In the genomic region with DNA sequence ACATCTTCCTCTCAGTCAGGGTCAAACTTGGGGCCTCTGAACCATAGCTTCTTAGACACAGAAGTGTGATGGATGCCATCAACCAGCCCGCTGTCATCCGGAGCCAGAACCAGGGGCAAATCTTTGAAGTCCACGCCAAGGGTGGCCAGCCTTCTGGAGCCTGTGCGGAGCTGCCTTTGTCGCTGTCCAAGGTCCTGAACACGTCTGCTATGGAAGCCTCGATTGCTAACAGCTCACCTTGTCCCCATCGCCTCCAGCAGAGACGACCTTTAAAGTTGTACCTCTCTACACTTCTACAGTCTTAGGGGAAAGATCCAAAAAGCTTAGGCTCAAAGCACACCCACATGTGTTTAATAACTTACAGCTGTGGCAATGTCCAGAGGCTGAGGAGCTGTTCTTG, we compare ENCODE assay signal across 9 mouse cellular contexts. TPM values are rescaled to one million over a fixed set of nuclear protein-coding genes. Genes with fewer than 3 reads are reported as not detected.
A peak's percentile ranks its signal among the peaks of the same experiment; 100 is the strongest.
DNase-seq lines count a peak whose midpoint lies in the region; ATAC-seq and TF ChIP-seq lines count a peak whose summit lies in the region.
"Had no signal": no experiment of that assay in that cellular context is flagged by ENCODE, and none has a peak within 500 bp of the region (broad histone marks: within the 10 kb centered on the region; RNA-seq: fewer than 3 reads in every experiment).

No protein-coding gene starts in this region.

- peaks cover 5% of the 10 kb centered on the region; the same call in 1 of the 2 replicates for H3K4me1 ChIP-seq in heart, embryonic 11.5 days (ENCODE audit: control insufficient read depth, insufficient read depth, low read length)
- peaks cover 6% of the 10 kb centered on the region; the same call in 1 of the 2 replicates for H3K4me1 ChIP-seq in kidney, postnatal 0 days (replicated peaks; ENCODE audit: insufficient read depth, low read length)

- H3K4me3 ChIP-seq in heart, embryonic 11.5 days (ENCODE audit: low read depth, low read length): no peak overlapping the region
- no peak overlapping the region for H3K4me3 ChIP-seq in kidney, postnatal 0 days (replicated peaks; ENCODE audit: low read depth, low read length)
- H3K4me3 ChIP-seq: neural tube, embryonic 12.5 days had no signal

- peak; percentile 85 for DNase-seq in heart, adult 11 months
- peak; percentile 70 to 75 for DNase-seq in B cell, adult 2 months
- DNase-seq in c-Kit-positive CD71-negative TER-119-negative erythroid progenitor cells, embryonic 14.5 days (ENCODE audit: low read depth): peak; percentile 78
- peak; percentile 81 for DNase-seq in kidney, postnatal 0 days (ENCODE audit: low spot score)
- DNase-seq in mesoderm, embryonic 11.5 days (ENCODE audit: low read depth, low spot score): peak; percentile 86
- peak; percentile 48 for DNase-seq in urinary bladder, postnatal 10 days (ENCODE audit: low spot score)
- no peak for DNase-seq in layer of hippocampus, adult 8-10 months (ENCODE audit: low spot score in 2 of 2)

- 3% methylated on average over 9 of the region's 9 CpGs for WGBS in heart, embryonic 11.5 days (ENCODE audit: insufficient replicate concordance)
- 2% methylated on average over 9 of the region's 9 CpGs for WGBS in kidney, postnatal 0 days

- ATAC-seq in heart, embryonic 11.5 days (replicated peaks; ENCODE audit: insufficient number of reproducible peaks, low FRiP score, low TSS enrichment): no peak
- no peak for ATAC-seq in kidney, postnatal 0 days (replicated peaks; ENCODE audit: low FRiP score, low read depth)

- no peak overlapping the region for H3K27ac ChIP-seq in heart, embryonic 11.5 days (ENCODE audit: low read depth, low read length)
- H3K27ac ChIP-seq in kidney, postnatal 0 days: no peak overlapping the region
- H3K27ac ChIP-seq: neural tube, embryonic 12.5 days had no signal

- H3K9ac ChIP-seq in heart, embryonic 11.5 days (ENCODE audit: low read depth, low read length): no peak overlapping the region
- H3K9ac ChIP-seq in kidney, postnatal 0 days (ENCODE audit: low read depth, low read length): no peak overlapping the region
- H3K9ac ChIP-seq: neural tube, embryonic 12.5 days had no signal

- H3K36me3 ChIP-seq in heart, embryonic 11.5 days (ENCODE audit: control insufficient read depth, insufficient read depth, low read length): no peaks in the 10 kb centered on the region
- no peaks in the 10 kb centered on the region for H3K36me3 ChIP-seq in kidney, postnatal 0 days (ENCODE audit: insufficient read depth, low read length)
- H3K36me3 ChIP-seq: neural tube, embryonic 12.5 days had no signal

- TF ChIP-seq CTCF in kidney, postnatal 0 days (IDR thresholded peaks at IDR 0.05; ENCODE audit: low read depth): no peak

- no peaks in the 10 kb centered on the region for H3K9me3 ChIP-seq in heart, embryonic 11.5 days (replicated peaks; ENCODE audit: control insufficient read depth, low read length)
- no peaks in the 10 kb centered on the region for H3K9me3 ChIP-seq in kidney, postnatal 0 days (replicated peaks; ENCODE audit: low read length)
- H3K9me3 ChIP-seq: neural tube, embryonic 12.5 days had no signal

- H3K4me2 ChIP-seq in heart, embryonic 11.5 days: no peak overlapping the region
- H3K4me2 ChIP-seq in kidney, postnatal 0 days (ENCODE audit: low read length): no peak overlapping the region
- H3K4me2 ChIP-seq: neural tube, embryonic 12.5 days had no signal

- peaks cover 37% of the 10 kb centered on the region for H3K27me3 ChIP-seq in heart, embryonic 11.5 days (ENCODE audit: control insufficient read depth, insufficient read depth, low read length)
- H3K27me3 ChIP-seq in kidney, postnatal 0 days (ENCODE audit: insufficient read depth, low read length): peaks cover 23% of the 10 kb centered on the region

RNA-seq across cellular contexts. Expression of a gene that starts 8.0 kb away (rescaled TPM):
- polyA plus RNA-seq in heart, embryonic 11.5 days (2014; fragmentation: Nextera tagmentation; extraction: Ambion mirVana): 0.10 and 0.14 TPM in 2 replicates
- not detected in 2 replicates for polyA plus RNA-seq in kidney, postnatal 0 days (2015; fragmentation: Nextera tagmentation; extraction: Ambion mirVana)
- total RNA-seq in layer of hippocampus, adult 8-10 months (2022): under 1 TPM; 0.43 to 0.56 (median 0.48) TPM
- polyA plus RNA-seq: neural tube, embryonic 12.5 days had no signal

RNA-seq across cellular contexts. Expression of a gene that starts 12.4 kb away (rescaled TPM):
- polyA plus RNA-seq in heart, embryonic 11.5 days (2014; fragmentation: Nextera tagmentation; extraction: Ambion mirVana): 4.4 and 5.3 TPM in 2 replicates
- polyA plus RNA-seq in kidney, postnatal 0 days (2015; fragmentation: Nextera tagmentation; extraction: Ambion mirVana): 0.38 and 0.49 TPM in 2 replicates
- total RNA-seq in layer of hippocampus, adult 8-10 months (2022): 100 to 1,000 TPM; 202 to 211 (median 208) TPM

RNA-seq across cellular contexts. Expression of a gene that starts 16.2 kb away (rescaled TPM):
- 2.1 and 2.3 TPM in 2 replicates for polyA plus RNA-seq in heart, embryonic 11.5 days (2014; fragmentation: Nextera tagmentation; extraction: Ambion mirVana)
- 0.22 TPM in 1 of 2 replicates, not detected in the other for polyA plus RNA-seq in kidney, postnatal 0 days (2015; fragmentation: Nextera tagmentation; extraction: Ambion mirVana)
- total RNA-seq in layer of hippocampus, adult 8-10 months (2022): under 1 TPM in 2 of 4 experiments, not detected in 2; 0.40 to 0.51 TPM

RNA-seq across cellular contexts. Expression of a gene that starts 41.6 kb away (rescaled TPM):
- 3.3 and 5.6 TPM in 2 replicates for polyA plus RNA-seq in heart, embryonic 11.5 days (2014; fragmentation: Nextera tagmentation; extraction: Ambion mirVana)
- 1.9 and 2.2 TPM in 2 replicates for polyA plus RNA-seq in kidney, postnatal 0 days (2015; fragmentation: Nextera tagmentation; extraction: Ambion mirVana)
- total RNA-seq in layer of hippocampus, adult 8-10 months (2022): 1 to 10 TPM; 2.9 to 3.8 (median 3.7) TPM

RNA-seq across cellular contexts. Expression of a gene that starts 51.6 kb away (rescaled TPM):
- polyA plus RNA-seq in heart, embryonic 11.5 days (2014; fragmentation: Nextera tagmentation; extraction: Ambion mirVana): 6.0 and 15.1 TPM in 2 replicates
- polyA plus RNA-seq in kidney, postnatal 0 days (2015; fragmentation: Nextera tagmentation; extraction: Ambion mirVana): 5.7 and 6.7 TPM in 2 replicates
- total RNA-seq in layer of hippocampus, adult 8-10 months (2022): 10 to 100 TPM; 67.6 to 80.2 (median 69.6) TPM

Comparison
In these comparisons a context has a peak if more than half of its experiments do, and no peak if none do; other contexts are left out.
1. DNase-seq: peak in heart, adult 11 months (single experiment), B cell, adult 2 months (2 of 2), c-Kit-positive CD71-negative TER-119-negative erythroid progenitor cells, embryonic 14.5 days (single experiment), kidney, postnatal 0 days (single experiment), mesoderm, embryonic 11.5 days (single experiment) and urinary bladder, postnatal 10 days (single experiment); none in layer of hippocampus, adult 8-10 months (0 of 2).